Mouse (Mus musculus) spleen, adult 2 months (tissue): ENCODE results near the gene Amdhd2. TPM values are rescaled to one million over a fixed set of nuclear protein-coding genes. Genes with fewer than 3 reads are reported as not detected.

Experiments used
- DNase-seq, 2 experiments: peaks; one replicate each; pipeline versions ENCODE4 v3.0.0 to v3.0.0-alpha.2; 2012 to 2021; ENCODE audit warnings: low spot score in 2 of 2, low read depth in 1 of 2
- H3K27ac ChIP-seq: fragments of 200-500 bp; 2 replicates; pipeline ENCODE4 v1.5.1; 2012; ENCODE audit warnings: low read length, inconsistent platforms; ENCODE audit not compliant: insufficient read depth
- H3K27me3 ChIP-seq: fragments of 200-500 bp; 2 replicates; pipeline ENCODE4 v1.6.1; 2012; ENCODE audit warnings: mild to moderate bottlenecking, moderate library complexity, low read length, inconsistent platforms; ENCODE audit not compliant: control insufficient read depth, insufficient read depth
- H3K36me3 ChIP-seq: fragments of 200-500 bp; 2 replicates; pipeline ENCODE4 v1.6.1; 2012; ENCODE audit warnings: mild to moderate bottlenecking, low read length, inconsistent platforms; ENCODE audit not compliant: control insufficient read depth, insufficient read depth
- H3K4me1 ChIP-seq: fragments of 200-500 bp; 2 replicates; pipeline ENCODE4 v1.6.1; 2011; ENCODE audit warnings: inconsistent platforms; ENCODE audit not compliant: control insufficient read depth, insufficient read depth, insufficient read length
- H3K4me3 ChIP-seq: fragments of 200-500 bp; 2 replicates; pipeline ENCODE4 v1.5.1; 2011; ENCODE audit warnings: mild to moderate bottlenecking, inconsistent platforms; ENCODE audit not compliant: insufficient read depth, insufficient read length; ENCODE audit errors: extremely low read depth
- CTCF ChIP-seq: fragments of 200-500 bp; IDR thresholded peaks from 2 replicates; pipeline ENCODE4 v1.5.1; 2011; ENCODE audit warnings: mild to moderate bottlenecking, inconsistent platforms; ENCODE audit not compliant: insufficient read depth, insufficient read length, insufficient replicate concordance; ENCODE audit errors: extremely low read depth
- POLR2A ChIP-seq: fragments of 200-500 bp; IDR thresholded peaks from 2 replicates; pipeline ENCODE4 v1.6.1; 2011; ENCODE audit warnings: low read depth, low read length, inconsistent platforms
- WGBS: fragments of 180-500 bp; shearing (Covaris S2); methylation state at CpG from one replicate; pipeline ENCODE4 v1.1.7; 2018; 5-methylcytosine and 5-hydroxymethylcytosine counted together
- polyA plus RNA-seq: library from polyadenylated mRNA; depleted of rRNA; stranded (reverse); fragments of >200 nt; gene quantifications from 2 replicates; pipeline ENCODE4 v1.2.3, GENCODE M21; 2012

The Amdhd2 gene
- polyA plus RNA-seq, 1 experiment, result 41.5 TPM

- H3K27me3 ChIP-seq, result peaks cover 25% of the 10 kb centered on the region
- no peak within 1 kb of the TSS for H3K27ac ChIP-seq
- no peak for TF ChIP-seq CTCF
- no peak for TF ChIP-seq POLR2A
- H3K4me1 ChIP-seq, result peaks cover 24% of the 10 kb centered on the region
- WGBS, result 18% methylated on average over 35 of the region's 43 CpGs
- peak within 1 kb of the TSS; percentile 22; the same call in 1 of the 2 replicates for H3K4me3 ChIP-seq
- no peak for DNase-seq
- H3K36me3 ChIP-seq, result no peaks in the 10 kb centered on the region
Measured at GRCm38 (mm10) chr17:24209043-24209915, 45.7 kb upstream of the Amdhd2 start, which contains the start of gene Ntn3. TSS of gene Ntn3 (minus strand) at chr17:24209531.

- Histone ChIP-seq H3K27ac (no peak overlapping the region), H3K4me3 (peak overlapping the region; percentile 22; the same call in 1 of the 2 replicates), H3K4me1 (peaks cover 24% of the 10 kb centered on the region), H3K36me3 (no peaks in the 10 kb centered on the region), H3K27me3 (peaks cover 25% of the 10 kb centered on the region)
- 24% methylated on average over 29 of the region's 29 CpGs for whole genome bisulfite sequencing
- no peak for TF ChIP-seq POLR2A
- TF ChIP-seq CTCF, result no peak
- DNase-seq, result no peak
Measured at GRCm38 (mm10) chr17:24208641-24209042, 45.1 kb upstream of the Amdhd2 start.

GRCm38 (mm10) chr17:24207768-24208640 lies 44.4 kb upstream of the Amdhd2 start:
- Histone ChIP-seq H3K27ac (no peak overlapping the region), H3K4me3 (no peak overlapping the region), H3K27me3 (peaks cover 25% of the 10 kb centered on the region), H3K4me1 (peaks cover 24% of the 10 kb centered on the region), H3K36me3 (no peaks in the 10 kb centered on the region)
- 89% methylated on average over 34 of the region's 34 CpGs for WGBS
- TF ChIP-seq POLR2A, result no peak
- no peak for TF ChIP-seq CTCF
- DNase-seq, result no peak

GRCm38 (mm10) chr17:24206451-24207351 lies 43.1 kb upstream of the Amdhd2 start:
- Histone ChIP-seq H3K4me1 (peaks cover 21% of the 10 kb centered on the region), H3K27ac (no peak overlapping the region), H3K36me3 (no peaks in the 10 kb centered on the region), H3K27me3 (peaks cover 21% of the 10 kb centered on the region), H3K4me3 (peak overlapping the region; percentile 60; the same call in 1 of the 2 replicates)
- TF ChIP-seq CTCF, result no peak
- no peak for TF ChIP-seq POLR2A
- WGBS, result 9% methylated on average over 59 of the region's 62 CpGs
- peak in 1 of 2 experiments; percentile 22 for DNase-seq

- Histone ChIP-seq H3K4me1 (peaks cover 21% of the 10 kb centered on the region), H3K36me3 (no peaks in the 10 kb centered on the region), H3K4me3 (peak overlapping the region; percentile 60; the same call in 1 of the 2 replicates), H3K27ac (no peak overlapping the region), H3K27me3 (peaks cover 19% of the 10 kb centered on the region)
- WGBS, result 7% methylated on average over 15 of the region's 15 CpGs
- TF ChIP-seq POLR2A (no peak), CTCF (no peak)
- DNase-seq, result no peak
Measured at GRCm38 (mm10) chr17:24205908-24206361, 42.4 kb upstream of the Amdhd2 start.

GRCm38 (mm10) chr17:24205284-24205888 lies 41.8 kb upstream of the Amdhd2 start, which contains the start of gene Tbc1d24:
TSS of gene Tbc1d24 (minus strand) at chr17:24205562.
- TF ChIP-seq CTCF, result no peak
- no peak for TF ChIP-seq POLR2A
- WGBS, result under 1% methylated on average over 57 of the region's 65 CpGs
- H3K4me1 ChIP-seq, result peaks cover 21% of the 10 kb centered on the region
- peak within 1 kb of the TSS; percentile 60 for H3K4me3 ChIP-seq
- H3K27ac ChIP-seq, result no peak within 1 kb of the TSS
- no peaks in the 10 kb centered on the region for H3K36me3 ChIP-seq
- peaks cover 19% of the 10 kb centered on the region for H3K27me3 ChIP-seq
- peak; percentile 54 to 80 for DNase-seq
